Mouse (Mus musculus): ENCODE results near the gene Lhfpl2. TPM values are rescaled to one million over a fixed set of nuclear protein-coding genes. Genes with fewer than 3 reads are reported as not detected.
A peak's percentile ranks its signal among the peaks of the same experiment; 100 is the strongest.
"Not testable (repeated sequence)": the region's sequence is repeated elsewhere in the genome, so short reads cannot be mapped to it uniquely, and the experiment has no call there.

The Lhfpl2 gene
- 15.5 TPM for polyA plus RNA-seq (2012; fragmentation: generic; extraction: Trizol)
- long read RNA-seq, experiment 1, full-length matches to known transcripts = 9 of 12 reads
- long read RNA-seq, experiment 1, partial matches to known transcripts = 0 of 12 reads
- long read RNA-seq, experiment 1, other reads (novel, unspliced or antisense) = 3 of 12 reads
- long read RNA-seq, experiment 2, full-length matches to known transcripts = 69 of 130 reads
- long read RNA-seq, experiment 2, partial matches to known transcripts = 20 of 130 reads
- long read RNA-seq, experiment 2, other reads (novel, unspliced or antisense) = 41 of 130 reads

DNA sequence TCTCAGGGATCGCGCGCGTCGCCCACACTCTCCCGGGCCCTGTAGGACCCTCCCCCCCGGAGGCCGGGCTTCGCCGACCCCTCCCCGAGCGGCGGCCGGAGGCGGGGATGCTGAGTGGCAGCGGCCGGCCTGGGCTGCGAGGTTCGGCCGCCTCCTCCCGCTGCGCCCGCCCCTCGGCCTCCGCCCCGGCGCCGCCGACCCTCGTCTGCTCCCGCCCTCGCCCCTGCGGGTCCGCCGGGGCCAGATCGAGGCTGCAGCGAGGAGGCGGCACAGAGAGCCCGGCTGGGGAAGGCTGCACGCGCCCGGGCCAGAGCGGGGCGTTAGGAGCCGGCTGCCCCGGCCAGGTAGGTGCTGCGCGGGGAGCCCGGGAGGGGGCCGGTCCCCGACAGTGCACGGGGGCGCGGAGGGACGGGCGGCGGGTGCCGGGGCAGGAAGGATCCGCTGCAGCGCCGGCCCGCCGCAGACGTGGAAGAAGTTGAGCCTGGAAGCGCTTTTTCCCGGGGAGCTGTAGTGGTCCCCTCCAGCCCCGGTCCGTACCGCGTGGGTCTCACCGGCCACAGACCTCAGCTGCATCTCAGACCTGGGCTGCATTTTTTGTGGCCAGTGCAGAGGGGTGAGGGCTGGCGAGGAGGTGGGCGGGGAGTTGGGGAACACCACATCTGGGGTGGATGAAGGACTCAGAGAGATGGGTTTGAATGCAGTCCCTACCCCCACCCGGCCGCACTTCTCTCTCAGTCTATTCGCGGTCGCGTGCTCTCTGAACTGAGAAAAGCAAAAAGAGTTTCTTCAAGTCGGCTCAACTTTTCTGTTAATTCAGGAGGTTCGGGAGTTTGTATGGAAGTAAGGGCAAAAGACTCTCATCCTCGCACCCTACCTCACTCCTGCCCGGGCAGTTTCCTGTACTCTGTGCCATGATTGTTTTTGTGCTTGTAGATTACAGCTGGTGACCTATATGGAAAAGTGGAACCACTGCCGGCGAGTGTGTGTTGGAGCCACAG, at the start of gene Lhfpl2:
Gene Lhfpl2, plus strand, starts transcription at position 234 of the 998 bp plus-strand sequence.
- H3K4me3 ChIP-seq (ENCODE audit: insufficient read depth, poor library complexity, severe bottlenecking) = peak within 1 kb of the TSS; percentile 88
- H3K79me2 ChIP-seq (ENCODE audit: control insufficient read depth, insufficient read depth) = peaks cover 51% of the 10 kb centered on the region
- H3K36me3 ChIP-seq (ENCODE audit: control insufficient read depth, insufficient read depth) = peaks cover 16% of the 10 kb centered on the region
- peaks cover 39% of the 10 kb centered on the region for H3K79me3 ChIP-seq (ENCODE audit: low read depth)
- H3ac ChIP-seq (ENCODE audit: control insufficient read depth, insufficient read length, low read depth) = peak within 1 kb of the TSS; percentile 91
- TF ChIP-seq MAX (IDR thresholded peaks at IDR 0.05) = no peak
- TF ChIP-seq CTCF (IDR thresholded peaks at IDR 0.05; ENCODE audit: control insufficient read depth, insufficient read depth, insufficient read length) = no peak
- H3K27me3 ChIP-seq (ENCODE audit: control insufficient read depth, insufficient read depth, insufficient read length) = no peaks in the 10 kb centered on the region

DNA sequence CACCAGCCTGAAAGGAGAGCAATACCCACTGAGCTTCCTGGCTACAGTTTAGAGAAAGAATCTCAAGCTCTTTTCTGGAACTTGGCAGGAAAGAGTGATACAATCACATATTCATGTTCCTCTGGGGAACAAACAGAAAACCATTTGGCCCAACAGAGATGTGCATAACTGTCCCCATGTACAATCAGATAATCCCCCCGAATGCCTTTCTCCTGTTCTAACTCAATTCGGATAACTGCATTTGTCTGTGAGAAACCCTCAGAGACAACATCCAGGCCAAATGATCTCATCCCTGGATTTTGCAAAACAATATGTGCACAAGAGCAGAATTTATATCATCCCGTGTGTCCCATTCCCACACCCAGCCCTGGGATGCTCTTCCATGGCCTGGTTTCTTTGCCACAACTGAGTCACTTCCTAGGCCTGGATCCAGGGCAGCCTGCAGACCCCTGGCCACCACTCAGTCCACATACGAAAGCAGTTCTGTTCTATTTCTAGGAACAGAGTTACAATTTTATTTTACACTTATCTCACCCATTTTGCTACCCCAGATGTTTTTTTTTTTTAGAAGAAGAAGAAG, 45.5 kb upstream of the Lhfpl2 start:
- H3K27me3 ChIP-seq (ENCODE audit: control insufficient read depth, insufficient read depth, insufficient read length) = no peaks in the 10 kb centered on the region
- no peak for TF ChIP-seq FOSL1 (IDR thresholded peaks at IDR 0.05; ENCODE audit: insufficient read depth, low read length, poor library complexity, severe bottlenecking)
- TF ChIP-seq CTCF (IDR thresholded peaks at IDR 0.05; ENCODE audit: control insufficient read depth, insufficient read depth, insufficient read length) = no peak
- no peak for TF ChIP-seq MYOG (IDR thresholded peaks at IDR 0.05; ENCODE audit: control insufficient read depth, extremely low read depth, insufficient read length)
- no peak for TF ChIP-seq MAX (IDR thresholded peaks at IDR 0.05)
- no peaks in the 10 kb centered on the region for H3K79me3 ChIP-seq (ENCODE audit: low read depth)
- H3K36me3 ChIP-seq (ENCODE audit: control insufficient read depth, insufficient read depth) = no peaks in the 10 kb centered on the region
- H3ac ChIP-seq (ENCODE audit: control insufficient read depth, insufficient read length, low read depth) = no peak overlapping the region
- no peak overlapping the region for H3K4me3 ChIP-seq (ENCODE audit: insufficient read depth, poor library complexity, severe bottlenecking)
- H3K79me2 ChIP-seq (ENCODE audit: control insufficient read depth, insufficient read depth) = no peaks in the 10 kb centered on the region

DNA sequence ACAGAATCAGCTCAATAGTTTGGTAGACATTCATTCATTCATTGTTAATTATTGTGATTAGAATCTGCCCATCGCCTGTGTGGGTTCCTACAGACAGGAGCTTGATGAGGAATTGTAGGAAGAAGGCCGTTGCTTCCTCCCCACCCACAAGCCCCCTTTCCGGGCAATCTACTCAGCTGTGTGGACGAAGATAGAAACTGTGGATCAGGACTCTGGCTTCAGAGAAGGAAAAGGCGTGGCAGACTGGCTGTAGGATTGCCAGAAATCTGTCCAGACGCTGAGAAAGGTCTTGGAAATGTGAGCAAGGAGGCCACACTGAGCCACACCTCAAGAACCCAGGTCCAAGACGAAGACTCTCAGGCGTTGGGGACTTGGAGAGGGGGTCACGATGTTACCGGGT, 43.6 kb upstream of the Lhfpl2 start:
- Histone ChIP-seq H3K27me3 (ENCODE audit: control insufficient read depth, insufficient read depth, insufficient read length) (no peaks in the 10 kb centered on the region), H3K4me3 (ENCODE audit: insufficient read depth, poor library complexity, severe bottlenecking) (no peak overlapping the region), H3K79me2 (ENCODE audit: control insufficient read depth, insufficient read depth) (no peaks in the 10 kb centered on the region), H3K36me3 (ENCODE audit: control insufficient read depth, insufficient read depth) (no peaks in the 10 kb centered on the region), H3K79me3 (ENCODE audit: low read depth) (no peaks in the 10 kb centered on the region), H3ac (ENCODE audit: control insufficient read depth, insufficient read length, low read depth) (no peak overlapping the region)
- TF ChIP-seq CTCF (IDR thresholded peaks at IDR 0.05; ENCODE audit: control insufficient read depth, insufficient read depth, insufficient read length) = no peak
- no peak for TF ChIP-seq USF1 (IDR thresholded peaks at IDR 0.05; ENCODE audit: low read depth)
- no peak for TF ChIP-seq MYOD1 (IDR thresholded peaks at IDR 0.05; ENCODE audit: control insufficient read depth, insufficient read length, low read depth)
- no peak for TF ChIP-seq MYOG (IDR thresholded peaks at IDR 0.05; ENCODE audit: control insufficient read depth, extremely low read depth, insufficient read length)
- no peak for TF ChIP-seq FOSL1 (IDR thresholded peaks at IDR 0.05; ENCODE audit: insufficient read depth, low read length, poor library complexity, severe bottlenecking)
- TF ChIP-seq MAX (IDR thresholded peaks at IDR 0.05) = no peak
- no peak for TF ChIP-seq CEBPB (IDR thresholded peaks at IDR 0.05; ENCODE audit: low read depth)

DNA sequence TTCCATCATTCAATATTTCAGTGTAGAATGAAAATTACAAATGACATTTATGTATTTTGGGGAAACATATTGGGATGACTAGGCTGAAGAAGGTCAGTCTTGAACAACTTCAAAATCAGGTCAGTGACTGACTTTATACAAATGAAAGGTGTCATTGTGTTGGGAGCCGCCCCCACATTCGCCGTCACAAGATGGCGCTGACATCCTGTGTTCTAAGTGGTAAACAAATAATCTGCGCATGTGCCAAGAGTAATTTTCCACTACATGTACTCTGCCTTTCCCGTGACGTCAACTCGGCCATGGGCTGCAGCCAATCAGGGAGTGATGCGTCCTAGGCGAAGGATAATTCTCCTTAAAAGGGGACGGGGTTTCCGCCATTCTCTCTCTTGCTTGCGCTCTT, 33.0 kb upstream of the Lhfpl2 start:
- H3K79me2 ChIP-seq (ENCODE audit: control insufficient read depth, insufficient read depth); H3K79me3 ChIP-seq (ENCODE audit: low read depth); H3K27me3 ChIP-seq (ENCODE audit: control insufficient read depth, insufficient read depth, insufficient read length); H3ac ChIP-seq (ENCODE audit: control insufficient read depth, insufficient read length, low read depth); H3K4me3 ChIP-seq (ENCODE audit: insufficient read depth, poor library complexity, severe bottlenecking); H3K36me3 ChIP-seq (ENCODE audit: control insufficient read depth, insufficient read depth): not testable (repeated sequence)

DNA sequence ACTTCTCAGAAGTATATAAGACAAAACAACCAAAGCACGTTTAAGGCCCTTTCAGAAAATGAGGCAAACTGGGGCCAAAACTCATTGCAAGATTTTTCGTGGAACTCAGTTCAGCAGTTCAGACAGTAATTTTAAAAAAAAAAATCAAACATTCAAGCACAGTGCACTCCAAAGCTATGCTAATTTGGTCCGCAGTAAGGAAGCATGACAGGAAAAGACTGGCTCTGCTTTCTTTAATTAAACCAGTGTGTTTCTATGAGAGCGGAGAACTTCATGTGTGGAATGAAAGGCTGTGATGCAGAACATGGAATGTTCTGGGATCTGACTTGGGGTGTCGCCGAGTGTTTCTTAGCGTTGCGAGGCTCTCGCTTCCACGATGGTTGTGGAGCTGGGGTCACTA, 28.4 kb upstream of the Lhfpl2 start:
- Histone ChIP-seq H3K4me3 (ENCODE audit: insufficient read depth, poor library complexity, severe bottlenecking) (no peak overlapping the region), H3K79me3 (ENCODE audit: low read depth) (no peaks in the 10 kb centered on the region), H3K36me3 (ENCODE audit: control insufficient read depth, insufficient read depth) (no peaks in the 10 kb centered on the region), H3K27me3 (ENCODE audit: control insufficient read depth, insufficient read depth, insufficient read length) (no peaks in the 10 kb centered on the region), H3K79me2 (ENCODE audit: control insufficient read depth, insufficient read depth) (no peaks in the 10 kb centered on the region), H3ac (ENCODE audit: control insufficient read depth, insufficient read length, low read depth) (no peak overlapping the region)
- TF ChIP-seq MAX (IDR thresholded peaks at IDR 0.05) (no peak), MYOG (IDR thresholded peaks at IDR 0.05; ENCODE audit: control insufficient read depth, extremely low read depth, insufficient read length) (no peak), FOSL1 (IDR thresholded peaks at IDR 0.05; ENCODE audit: insufficient read depth, low read length, poor library complexity, severe bottlenecking) (no peak), CEBPB (IDR thresholded peaks at IDR 0.05; ENCODE audit: low read depth) (no peak), CTCF (IDR thresholded peaks at IDR 0.05; ENCODE audit: control insufficient read depth, insufficient read depth, insufficient read length) (no peak), MYOD1 (IDR thresholded peaks at IDR 0.05; ENCODE audit: control insufficient read depth, insufficient read length, low read depth) (no peak), USF1 (IDR thresholded peaks at IDR 0.05; ENCODE audit: low read depth) (no peak)

DNA sequence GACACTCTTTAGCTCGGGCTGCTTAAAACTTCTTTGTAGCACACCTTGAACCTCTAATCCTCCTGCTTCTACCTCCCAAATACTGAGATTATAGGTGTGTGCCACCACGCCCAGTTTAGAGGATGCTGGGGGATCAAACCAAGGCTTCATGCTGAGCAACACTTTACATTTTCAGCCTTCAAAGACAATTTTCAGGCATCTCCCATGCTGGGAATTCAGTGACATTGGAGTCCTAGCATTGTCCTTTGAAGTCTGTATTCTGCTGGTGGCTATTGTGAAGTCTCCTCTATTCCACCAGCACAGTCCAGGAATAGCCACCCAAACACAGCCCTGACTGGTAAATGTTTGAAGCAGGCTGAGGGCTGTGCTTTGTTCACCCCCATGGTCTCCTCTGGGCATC, 27.0 kb upstream of the Lhfpl2 start:
- Histone ChIP-seq H3K27me3 (ENCODE audit: control insufficient read depth, insufficient read depth, insufficient read length) (no peaks in the 10 kb centered on the region), H3ac (ENCODE audit: control insufficient read depth, insufficient read length, low read depth) (no peak overlapping the region), H3K36me3 (ENCODE audit: control insufficient read depth, insufficient read depth) (no peaks in the 10 kb centered on the region), H3K79me3 (ENCODE audit: low read depth) (no peaks in the 10 kb centered on the region), H3K4me3 (ENCODE audit: insufficient read depth, poor library complexity, severe bottlenecking) (no peak overlapping the region), H3K79me2 (ENCODE audit: control insufficient read depth, insufficient read depth) (no peaks in the 10 kb centered on the region)
- no peak for TF ChIP-seq MYOD1 (IDR thresholded peaks at IDR 0.05; ENCODE audit: control insufficient read depth, insufficient read length, low read depth)
- no peak for TF ChIP-seq FOSL1 (IDR thresholded peaks at IDR 0.05; ENCODE audit: insufficient read depth, low read length, poor library complexity, severe bottlenecking)
- no peak for TF ChIP-seq MYOG (IDR thresholded peaks at IDR 0.05; ENCODE audit: control insufficient read depth, extremely low read depth, insufficient read length)
- TF ChIP-seq MAX (IDR thresholded peaks at IDR 0.05) = no peak
- TF ChIP-seq USF1 (IDR thresholded peaks at IDR 0.05; ENCODE audit: low read depth) = no peak
- no peak for TF ChIP-seq CTCF (IDR thresholded peaks at IDR 0.05; ENCODE audit: control insufficient read depth, insufficient read depth, insufficient read length)
- no peak for TF ChIP-seq CEBPB (IDR thresholded peaks at IDR 0.05; ENCODE audit: low read depth)
